Mouse (Mus musculus) layer of hippocampus, adult 8-10 months (tissue): ENCODE measurements around the gene Tbc1d30. TPM values are rescaled to one million over a fixed set of nuclear protein-coding genes. Genes with fewer than 3 reads are reported as not detected.
A peak's percentile ranks its signal among the peaks of the same experiment; 100 is the strongest.

Experiments used
- DNase-seq, 2 experiments: peaks; one replicate each; pipeline ENCODE4 v3.0.0; 2022; ENCODE audit warnings: low spot score in 2 of 2
- total RNA-seq, 4 experiments: library from RNA; stranded (reverse); gene quantifications; 2 replicates each; pipeline ENCODE4 v1.2.4; 2022

The Tbc1d30 gene
- total RNA-seq, 4 experiments from 2014 or later, result 38.6 to 44.0 (median 40.6) TPM

GRCm38 (mm10) chr10:121274964-121275363 lies 76.1 kb downstream of the Tbc1d30 start:
- DNase-seq, result no peak

DNA sequence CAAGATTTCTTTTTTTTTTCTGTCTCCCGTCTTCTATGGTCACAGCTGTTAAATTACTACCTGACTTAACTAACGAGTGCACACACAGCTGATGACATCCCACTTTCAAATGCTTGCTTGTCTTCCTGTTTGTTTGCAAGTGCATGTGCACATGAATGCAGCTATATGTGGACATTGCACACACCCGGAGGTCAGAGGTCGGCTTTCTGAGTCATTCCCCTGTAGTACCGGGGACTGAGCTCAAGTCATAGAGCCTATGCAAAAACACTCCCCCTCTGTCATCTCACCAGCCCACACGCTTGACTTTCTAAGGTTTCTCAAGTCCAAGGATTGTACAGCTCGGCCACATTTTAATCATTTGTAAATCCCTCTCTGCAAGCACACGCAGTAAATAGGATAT lies 80.1 kb downstream of the Tbc1d30 start:
- DNase-seq, result no peak

DNA sequence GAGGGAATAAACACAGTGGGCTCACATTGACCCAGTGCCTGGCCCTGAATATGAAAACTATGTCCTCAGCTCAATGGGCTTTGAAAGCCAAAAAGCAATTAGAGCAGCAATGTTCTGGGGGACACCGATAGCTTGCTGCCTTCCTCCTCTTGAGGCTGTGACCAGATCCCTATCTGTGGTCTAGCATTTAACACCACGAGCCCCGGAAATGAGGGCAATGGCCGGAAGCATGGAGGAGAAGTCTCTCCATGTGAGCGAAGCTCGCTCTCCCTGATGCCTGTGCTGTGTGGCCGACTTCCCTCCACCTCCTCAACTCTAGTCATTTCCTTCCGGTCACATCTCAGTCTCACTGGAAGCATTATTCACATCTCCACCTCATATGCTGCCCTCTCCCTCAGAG lies 82.3 kb downstream of the Tbc1d30 start:
- no peak for DNase-seq

DNA sequence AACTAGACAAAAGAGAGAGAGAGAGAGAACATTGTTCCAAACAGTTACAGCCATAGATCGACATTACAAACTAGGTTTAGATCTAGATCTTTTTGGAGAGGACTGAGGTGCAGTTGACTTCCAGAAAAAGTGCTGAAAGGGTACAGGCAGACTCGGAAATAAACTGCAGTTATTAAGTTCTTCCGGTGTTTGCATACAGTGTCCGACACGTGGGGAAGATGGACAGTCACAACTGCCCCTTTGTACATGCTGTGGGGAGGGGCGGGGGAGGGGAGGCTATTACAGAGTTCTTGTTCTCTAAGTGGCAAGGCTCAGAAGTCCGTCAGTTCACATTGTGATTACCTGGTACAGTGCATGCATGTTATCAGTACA lies 86.9 kb downstream of the Tbc1d30 start:
- no peak for DNase-seq

GRCm38 (mm10) chr10:121263520-121264203 lies 87.4 kb downstream of the Tbc1d30 start:
- DNase-seq, result no peak

GRCm38 (mm10) chr10:121262206-121262605 lies 88.9 kb downstream of the Tbc1d30 start:
- DNase-seq, result no peak

DNA sequence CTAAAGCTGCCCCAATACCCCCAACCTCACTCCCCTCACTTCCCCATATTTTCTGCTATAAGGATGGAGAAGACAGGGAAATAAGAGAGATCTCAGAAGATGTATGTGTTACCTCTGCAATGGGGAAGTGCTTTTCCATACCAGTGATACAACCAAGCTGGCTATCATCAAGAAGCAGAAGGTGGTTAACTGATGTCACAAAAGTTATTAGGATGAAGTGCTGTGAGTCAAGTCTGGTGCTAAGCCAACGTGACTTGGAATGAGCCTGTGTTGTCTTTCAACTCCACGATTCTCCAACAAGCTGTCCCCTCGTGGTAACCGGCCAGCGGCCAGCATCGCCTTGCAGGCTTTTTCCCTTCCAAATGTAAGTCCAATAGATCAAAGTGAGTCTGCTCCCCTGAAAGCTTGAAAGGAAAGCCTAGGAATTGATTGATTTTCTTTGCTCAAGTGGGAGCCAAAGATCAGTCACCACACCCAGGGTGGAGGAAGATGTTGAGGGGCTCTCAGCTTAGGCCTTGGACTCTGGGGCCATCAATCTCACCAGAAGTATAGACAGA lies 90.0 kb downstream of the Tbc1d30 start:
- DNase-seq, result no peak

GRCm38 (mm10) chr10:121256115-121256825 lies 94.8 kb downstream of the Tbc1d30 start:
- DNase-seq, result peak in 1 of 2 experiments; percentile 58

- no peak for DNase-seq
These were observed 95.6 kb downstream of the Tbc1d30 start for GRCm38 (mm10) chr10:121255465-121255864.

- no peak for DNase-seq
These were observed 96.7 kb downstream of the Tbc1d30 start for GRCm38 (mm10) chr10:121254343-121254742.

DNA sequence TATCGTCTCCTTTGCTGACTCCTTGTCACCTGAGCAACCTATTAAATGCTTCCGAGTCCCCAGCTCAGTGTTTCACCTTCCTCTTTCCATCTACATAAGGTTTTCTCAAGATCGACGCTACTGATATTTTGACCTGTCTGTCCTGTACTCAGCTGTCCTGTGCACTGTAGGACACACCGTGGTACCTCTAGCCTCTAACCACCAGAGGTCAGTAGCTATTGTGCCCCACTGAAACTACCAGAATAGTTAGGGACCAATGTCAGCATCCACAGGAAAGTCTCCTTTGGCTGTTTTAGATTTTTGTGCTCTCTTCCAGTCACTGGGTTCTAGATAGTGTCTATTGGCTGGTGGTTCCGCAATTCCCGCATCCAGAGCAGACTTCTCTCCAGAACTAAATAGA lies 98.3 kb downstream of the Tbc1d30 start:
- DNase-seq, result no peak

GRCm38 (mm10) chr10:121251191-121251590 lies 99.9 kb downstream of the Tbc1d30 start:
- no peak for DNase-seq

DNA sequence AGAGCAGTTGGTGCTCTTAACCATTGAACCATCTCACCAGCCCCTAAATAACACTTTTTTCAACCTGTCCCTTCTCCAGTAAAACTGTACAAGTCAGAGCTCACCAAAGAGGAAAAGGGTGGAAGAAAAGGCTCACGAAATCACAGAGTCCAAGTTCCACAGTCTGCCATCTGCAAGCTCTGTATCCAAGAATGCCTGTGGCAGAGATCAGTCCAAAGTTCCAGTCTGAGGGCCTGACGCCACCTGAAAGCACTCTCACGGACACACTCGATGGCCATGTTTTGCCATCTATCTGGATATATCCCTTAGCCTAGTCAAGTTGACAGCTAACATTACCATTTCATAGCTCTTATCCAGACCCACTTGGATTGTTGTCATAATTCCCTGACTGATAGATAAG lies 101.3 kb downstream of the Tbc1d30 start:
- DNase-seq, result no peak

DNA sequence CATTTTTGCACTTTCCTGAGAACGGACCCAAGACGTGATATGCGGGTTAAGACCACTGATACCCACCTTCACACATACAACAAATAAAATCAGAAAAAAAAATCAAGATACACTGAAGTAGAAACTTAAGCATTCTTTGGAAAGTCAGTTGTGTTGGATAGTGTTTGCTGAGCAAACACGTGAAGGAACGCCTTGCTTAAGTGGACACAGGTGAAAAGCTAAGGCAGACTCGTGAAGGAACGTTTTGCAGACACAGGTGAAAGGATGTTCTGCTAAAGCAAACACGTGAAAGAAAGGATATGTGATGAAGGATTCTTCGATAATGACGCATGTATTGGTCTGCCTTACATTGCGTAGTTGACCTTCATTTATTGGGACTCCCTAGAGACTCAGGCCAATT lies 103.5 kb downstream of the Tbc1d30 start:
- DNase-seq, result no peak

- no peak for DNase-seq
These were observed 104.1 kb downstream of the Tbc1d30 start for GRCm38 (mm10) chr10:121246971-121247370.

GRCm38 (mm10) chr10:121243373-121244207 lies 107.5 kb downstream of the Tbc1d30 start:
- no peak for DNase-seq

GRCm38 (mm10) chr10:121242596-121242995 lies 108.5 kb downstream of the Tbc1d30 start:
- no peak for DNase-seq

DNA sequence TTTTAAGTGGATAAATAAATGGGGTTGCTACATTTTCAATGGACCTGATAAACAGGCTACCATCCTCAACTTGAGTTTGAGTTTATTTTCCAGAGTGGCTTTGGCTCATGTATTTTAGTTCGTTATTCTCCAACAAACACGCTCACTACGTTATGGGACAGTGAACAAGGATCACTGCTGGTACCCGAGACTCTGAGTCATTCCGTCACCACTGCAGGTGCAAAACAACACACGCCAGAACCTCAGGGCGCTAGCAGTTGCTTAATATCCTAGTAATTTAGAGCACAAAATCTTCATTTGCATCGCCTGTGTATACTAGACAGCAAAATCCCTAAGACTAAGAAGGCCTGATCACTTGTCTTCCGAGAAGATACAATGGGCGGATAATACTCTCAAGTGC lies 112.0 kb downstream of the Tbc1d30 start:
- DNase-seq, result no peak

- no peak for DNase-seq
These were observed 112.5 kb downstream of the Tbc1d30 start for GRCm38 (mm10) chr10:121238551-121238950.

GRCm38 (mm10) chr10:121237377-121237776 lies 113.7 kb downstream of the Tbc1d30 start:
- DNase-seq, result no peak

GRCm38 (mm10) chr10:121235167-121235824 lies 115.8 kb downstream of the Tbc1d30 start:
- no peak for DNase-seq
